Mouse (Mus musculus) limb, embryonic 13.5 days (tissue): ENCODE measurements at regions not wholly inside any gene's neighbourhood (a gene's known extent, or its start where the extent isn't known, plus 50 kb on each side); places are given as distances from the start of the nearest gene placed in this dataset.

Experiments
- ATAC-seq: fragments of 200-750 bp; cut with Nextera tagmentation; 2 replicates; pipeline ENCODE4 v1.8.0; 2017; ENCODE audit warnings: low read depth, moderate number of reproducible peaks, moderate TSS enrichment; ENCODE audit not compliant: low FRiP score
- H3K27ac ChIP-seq: fragments of 300-500 bp; sonication (generic); 2 replicates; pipeline ENCODE4 v1.5.1; 2015; ENCODE audit warnings: inconsistent platforms, mild to moderate bottlenecking, moderate library complexity
- H3K27me3 ChIP-seq: fragments of 300-500 bp; sonication (generic); 2 replicates; pipeline ENCODE4 v1.6.1; 2015; ENCODE audit warnings: mild to moderate bottlenecking, inconsistent platforms
- H3K36me3 ChIP-seq: fragments of 300-500 bp; sonication (generic); 2 replicates; pipeline ENCODE4 v1.6.1; 2015; ENCODE audit warnings: inconsistent platforms, mild to moderate bottlenecking, moderate library complexity
- H3K4me1 ChIP-seq: fragments of 300-500 bp; sonication (generic); 2 replicates; pipeline ENCODE4 v1.6.1; 2015; ENCODE audit warnings: inconsistent platforms
- H3K4me2 ChIP-seq: fragments of 300-500 bp; sonication (generic); replicated peaks from 2 replicates; pipeline ENCODE4 v1.6.1; 2015; ENCODE audit warnings: inconsistent platforms, mild to moderate bottlenecking, moderate library complexity
- H3K4me3 ChIP-seq: fragments of 300-500 bp; sonication (generic); 2 replicates; pipeline ENCODE4 v1.5.1; 2015; ENCODE audit warnings: moderate library complexity, mild to moderate bottlenecking, inconsistent platforms
- H3K9ac ChIP-seq: fragments of 300-500 bp; sonication (generic); 2 replicates; pipeline ENCODE4 v1.6.1; 2015; ENCODE audit warnings: mild to moderate bottlenecking, inconsistent platforms
- H3K9me3 ChIP-seq: fragments of 300-500 bp; sonication (generic); 2 replicates; pipeline ENCODE4 v1.6.1; 2016; ENCODE audit warnings: inconsistent platforms
- WGBS: fragments of 180-500 bp; shearing (Covaris S2); methylation state at CpG from one replicate; pipeline ENCODE4 v1.1.7; 2015; 5-methylcytosine and 5-hydroxymethylcytosine counted together

GRCm38 (mm10) chr14:25067435-25067834, 391.6 kb upstream of the Zmiz1 start:
- no peaks in the 10 kb centered on the region for H3K27me3 ChIP-seq
- no peaks in the 10 kb centered on the region for H3K9me3 ChIP-seq
- H3K4me3 ChIP-seq: no peak overlapping the region
- H3K36me3 ChIP-seq: no peaks in the 10 kb centered on the region
- H3K4me1 ChIP-seq: peaks cover 73% of the 10 kb centered on the region
- peak overlapping the region; percentile 11; the same call in 1 of the 2 replicates for H3K27ac ChIP-seq
- 0 out of 2 replicates have a peak overlapping the region, but pooled peaks have one; percentile 0 for H3K9ac ChIP-seq
- no peak for ATAC-seq
- no peak overlapping the region for H3K4me2 ChIP-seq
- 54% methylated on average over 5 of the region's 5 CpGs for WGBS

- Histone ChIP-seq H3K4me2 (no peak overlapping the region), H3K36me3 (no peaks in the 10 kb centered on the region), H3K9me3 (no peaks in the 10 kb centered on the region), H3K4me1 (peaks cover 65% of the 10 kb centered on the region), H3K9ac (no peak overlapping the region), H3K27ac (no peak overlapping the region; the same call in 1 of the 2 replicates), H3K4me3 (no peak overlapping the region), H3K27me3 (no peaks in the 10 kb centered on the region)
- 32% methylated on average over 8 of the region's 8 CpGs for WGBS
- ATAC-seq: no peak
Observed at GRCm38 (mm10) chr14:25068430-25068829, 390.6 kb upstream of the Zmiz1 start.

DNA sequence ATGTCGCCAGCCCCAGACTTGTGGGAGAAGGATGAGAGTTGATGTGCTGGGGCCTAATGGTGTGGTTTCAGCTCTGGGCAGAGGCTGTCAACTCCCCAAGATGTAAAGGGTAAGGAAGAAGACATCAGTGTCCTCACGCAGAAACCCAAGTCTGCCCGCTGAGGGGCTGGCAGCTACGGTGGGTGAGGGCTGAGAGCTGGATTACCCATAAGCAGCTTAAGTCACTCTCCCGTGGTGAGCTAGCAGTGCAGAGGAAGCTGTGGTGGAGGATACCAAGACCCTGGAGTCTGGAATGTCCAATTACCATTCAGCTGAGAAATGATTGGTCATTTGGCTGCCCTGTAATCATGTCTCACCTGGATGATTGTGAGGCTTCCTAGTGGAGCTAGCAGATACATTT, 385.8 kb upstream of the Zmiz1 start:
- no peak overlapping the region for H3K27ac ChIP-seq
- no peak overlapping the region for H3K4me3 ChIP-seq
- H3K4me2 ChIP-seq: no peak overlapping the region
- H3K36me3 ChIP-seq: no peaks in the 10 kb centered on the region
- no peaks in the 10 kb centered on the region for H3K27me3 ChIP-seq
- no peak overlapping the region for H3K9ac ChIP-seq
- ATAC-seq: no peak
- peaks cover 26% of the 10 kb centered on the region for H3K4me1 ChIP-seq
- WGBS: 70% methylated on average over 5 of the region's 5 CpGs
- H3K9me3 ChIP-seq: no peaks in the 10 kb centered on the region

DNA sequence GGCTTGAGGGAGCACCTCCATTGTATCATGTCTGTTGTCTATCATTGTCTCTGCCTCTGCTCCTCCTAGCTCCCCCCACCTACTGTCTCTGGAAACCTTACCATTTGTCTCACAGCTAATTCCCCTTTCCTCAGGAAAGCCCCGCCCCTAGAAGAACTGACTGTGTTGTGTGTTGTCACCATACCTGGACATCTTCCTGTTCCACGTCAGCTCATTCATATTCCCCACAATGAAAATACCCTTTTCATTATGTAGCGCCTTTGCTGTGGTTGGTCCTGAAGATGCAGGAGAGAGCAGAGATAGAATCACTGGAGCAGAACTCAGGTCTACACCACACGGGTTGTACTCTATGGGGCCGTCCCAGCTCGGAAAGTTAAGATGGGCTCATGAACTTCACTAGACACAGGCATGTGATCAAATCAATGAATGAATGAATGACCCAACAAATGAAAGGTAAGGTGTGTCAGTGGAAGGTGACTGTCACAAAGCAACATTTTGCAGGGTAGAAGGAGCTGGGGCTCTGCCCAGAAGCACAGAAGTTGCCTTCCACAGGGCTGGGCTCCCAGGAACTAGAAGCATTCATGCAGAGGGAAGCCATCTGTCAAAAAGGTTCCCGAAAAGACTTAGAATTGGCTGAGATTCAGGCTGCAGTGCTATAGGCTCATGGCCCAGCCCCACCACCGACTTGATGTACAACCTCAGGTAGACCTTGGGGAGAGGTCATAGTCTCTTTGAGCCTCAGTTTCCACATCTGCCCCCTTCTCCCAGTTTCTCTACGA, 384.8 kb upstream of the Zmiz1 start:
- 87% methylated on average over 9 of the region's 9 CpGs for WGBS

GRCm38 (mm10) chr14:25074891-25075290, 384.1 kb upstream of the Zmiz1 start:
- Histone ChIP-seq H3K4me3 (no peak overlapping the region), H3K4me2 (no peak overlapping the region), H3K9ac (no peak overlapping the region), H3K4me1 (peaks cover 12% of the 10 kb centered on the region; the same call in 1 of the 2 replicates), H3K27ac (no peak overlapping the region), H3K9me3 (no peaks in the 10 kb centered on the region), H3K27me3 (no peaks in the 10 kb centered on the region), H3K36me3 (no peaks in the 10 kb centered on the region)
- ATAC-seq: no peak
- WGBS: 92% methylated on average over 5 of the region's 5 CpGs

More for the DNA sequence above, 384.8 kb upstream of the Zmiz1 start:
- Histone ChIP-seq H3K4me2 (no peak overlapping the region), H3K36me3 (no peaks in the 10 kb centered on the region), H3K27me3 (no peaks in the 10 kb centered on the region), H3K9ac (no peak overlapping the region), H3K4me3 (no peak overlapping the region), H3K27ac (no peak overlapping the region), H3K9me3 (no peaks in the 10 kb centered on the region), H3K4me1 (peaks cover 19% of the 10 kb centered on the region)
- no peak for ATAC-seq

DNA sequence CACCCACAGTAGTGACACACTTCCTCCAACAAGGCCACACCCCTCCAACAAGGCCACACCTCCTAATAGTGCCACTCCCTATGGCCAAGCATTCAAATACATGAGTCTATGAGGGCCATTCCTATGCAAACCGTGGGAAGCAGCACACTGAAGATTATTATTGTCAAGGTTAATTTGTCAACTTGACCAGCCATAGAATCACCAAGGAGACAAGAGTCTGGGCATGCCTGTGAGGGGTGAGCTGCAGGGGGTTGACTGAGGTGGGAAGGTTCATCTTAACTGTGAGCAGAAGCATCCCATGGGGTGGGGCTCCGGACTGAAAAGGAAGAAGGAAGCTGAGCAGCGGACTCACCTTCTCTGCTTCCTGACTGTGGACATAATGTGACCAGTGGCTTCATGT, 378.6 kb upstream of the Zmiz1 start:
- H3K36me3 ChIP-seq: no peaks in the 10 kb centered on the region
- no peak overlapping the region for H3K27ac ChIP-seq
- H3K9me3 ChIP-seq: no peaks in the 10 kb centered on the region; the same call in 1 of the 2 replicates
- no peak overlapping the region for H3K4me3 ChIP-seq
- ATAC-seq: no peak
- no peak overlapping the region for H3K9ac ChIP-seq
- peaks cover 5% of the 10 kb centered on the region; the same call in 1 of the 2 replicates for H3K4me1 ChIP-seq
- 82% methylated on average over 3 of the region's 3 CpGs for WGBS
- H3K27me3 ChIP-seq: no peaks in the 10 kb centered on the region
- H3K4me2 ChIP-seq: no peak overlapping the region

DNA sequence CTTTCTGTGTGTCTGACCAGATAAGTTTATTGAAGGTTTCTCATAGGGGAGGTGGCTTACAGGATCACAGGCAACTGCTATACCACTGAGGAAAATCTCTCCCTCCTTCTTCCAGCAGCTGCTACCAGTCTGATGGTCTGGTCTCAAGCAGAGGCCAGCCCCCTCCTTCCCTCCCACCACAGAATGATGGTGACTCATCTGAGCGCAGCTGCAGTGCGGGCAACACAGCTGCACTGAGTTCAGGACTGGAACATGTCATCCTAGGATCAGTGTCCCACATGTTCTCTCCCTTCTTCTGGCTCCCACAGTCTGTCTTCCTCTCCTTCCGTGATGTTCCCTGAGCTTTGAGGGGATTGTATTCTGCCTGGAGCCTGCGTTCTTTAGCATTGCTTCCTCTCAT, 375.1 kb upstream of the Zmiz1 start:
- Histone ChIP-seq H3K9ac (no peak overlapping the region), H3K27me3 (no peaks in the 10 kb centered on the region), H3K4me3 (no peak overlapping the region), H3K36me3 (no peaks in the 10 kb centered on the region), H3K9me3 (no peaks in the 10 kb centered on the region; the same call in 1 of the 2 replicates), H3K27ac (no peak overlapping the region), H3K4me2 (no peak overlapping the region), H3K4me1 (no peaks in the 10 kb centered on the region)
- 69% methylated on average over 4 of the region's 4 CpGs for WGBS
- no peak for ATAC-seq

DNA sequence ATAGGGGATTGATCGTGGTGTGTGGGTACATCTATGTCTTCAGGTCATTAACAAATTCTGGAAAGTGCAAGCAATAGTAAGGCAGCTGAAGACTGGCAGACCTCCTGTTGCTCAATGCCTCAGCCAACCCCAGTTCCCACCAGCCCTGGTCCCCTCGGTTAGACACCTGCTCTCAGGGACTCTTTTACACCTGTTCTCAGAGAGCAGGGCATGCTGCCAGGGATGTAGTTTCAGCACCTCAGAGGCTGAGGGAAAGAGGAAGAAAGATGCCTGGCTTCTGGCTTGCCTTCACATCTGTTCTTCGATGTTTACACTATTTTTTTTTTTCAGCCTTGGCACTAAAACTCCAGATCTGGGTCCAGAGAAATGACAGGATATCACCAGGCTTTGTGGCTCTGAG, 362.2 kb upstream of the Zmiz1 start:
- no peak for ATAC-seq
- 0 out of 2 replicates have a peak overlapping the region, but pooled peaks have one; percentile 11 for H3K27ac ChIP-seq
- no peaks in the 10 kb centered on the region for H3K27me3 ChIP-seq
- no peak overlapping the region for H3K4me2 ChIP-seq
- H3K9ac ChIP-seq: no peak overlapping the region
- no peak overlapping the region for H3K4me3 ChIP-seq
- peaks cover 6% of the 10 kb centered on the region; the same call in 1 of the 2 replicates for H3K9me3 ChIP-seq
- peaks cover 10% of the 10 kb centered on the region for H3K4me1 ChIP-seq
- no peaks in the 10 kb centered on the region for H3K36me3 ChIP-seq
- WGBS: 74% methylated on average over 3 of the region's 3 CpGs

- no peaks in the 10 kb centered on the region for H3K27me3 ChIP-seq
- no peaks in the 10 kb centered on the region for H3K36me3 ChIP-seq
- H3K4me3 ChIP-seq: no peak overlapping the region
- no peak overlapping the region for H3K9ac ChIP-seq
- H3K9me3 ChIP-seq: no peaks in the 10 kb centered on the region
- 28% methylated on average over 10 of the region's 10 CpGs for WGBS
- peak overlapping the region; percentile 82 for H3K27ac ChIP-seq
- no peak overlapping the region for H3K4me2 ChIP-seq
- peaks cover 51% of the 10 kb centered on the region for H3K4me1 ChIP-seq
- ATAC-seq: peak; percentile 80
Observed at GRCm38 (mm10) chr14:25105391-25105790, 353.6 kb upstream of the Zmiz1 start.

DNA sequence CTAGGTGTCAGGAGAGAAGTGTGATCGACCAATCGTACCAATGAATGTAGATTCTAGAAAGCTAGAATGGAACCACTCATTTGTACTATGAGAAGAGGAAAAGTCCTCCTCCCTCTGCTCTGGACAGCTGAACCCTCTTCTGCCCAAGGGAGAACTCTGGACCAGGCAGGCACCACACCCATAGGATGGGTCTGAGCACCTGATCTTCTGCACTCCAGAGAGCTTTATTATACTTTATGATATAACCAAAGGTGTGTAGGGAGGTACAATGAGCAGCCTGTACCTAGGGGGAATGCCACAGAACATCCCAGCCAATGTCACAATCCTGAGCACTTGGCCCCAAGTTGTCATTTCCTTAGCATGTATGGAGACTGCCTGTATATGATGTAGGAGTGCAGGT, 352.5 kb upstream of the Zmiz1 start:
- Histone ChIP-seq H3K9me3 (no peaks in the 10 kb centered on the region), H3K4me2 (no peak overlapping the region), H3K36me3 (no peaks in the 10 kb centered on the region), H3K27me3 (no peaks in the 10 kb centered on the region), H3K4me3 (no peak overlapping the region), H3K9ac (no peak overlapping the region), H3K27ac (peak overlapping the region; percentile 82; the same call in 1 of the 2 replicates), H3K4me1 (peaks cover 51% of the 10 kb centered on the region)
- WGBS: 94% methylated on average over 2 of the region's 2 CpGs
- no peak for ATAC-seq

GRCm38 (mm10) chr14:25108101-25108652, 350.8 kb upstream of the Zmiz1 start:
- peaks cover 57% of the 10 kb centered on the region for H3K4me1 ChIP-seq
- H3K27ac ChIP-seq: peak overlapping the region; percentile 66; the same call in 1 of the 2 replicates
- WGBS: 24% methylated on average over 17 of the region's 17 CpGs
- H3K27me3 ChIP-seq: no peaks in the 10 kb centered on the region
- peak overlapping the region; percentile 55 for H3K9ac ChIP-seq
- H3K36me3 ChIP-seq: no peaks in the 10 kb centered on the region
- H3K4me2 ChIP-seq: peak overlapping the region; percentile 28; the same call in 1 of the 2 replicates
- H3K9me3 ChIP-seq: no peaks in the 10 kb centered on the region
- no peak overlapping the region for H3K4me3 ChIP-seq
- no peak for ATAC-seq

DNA sequence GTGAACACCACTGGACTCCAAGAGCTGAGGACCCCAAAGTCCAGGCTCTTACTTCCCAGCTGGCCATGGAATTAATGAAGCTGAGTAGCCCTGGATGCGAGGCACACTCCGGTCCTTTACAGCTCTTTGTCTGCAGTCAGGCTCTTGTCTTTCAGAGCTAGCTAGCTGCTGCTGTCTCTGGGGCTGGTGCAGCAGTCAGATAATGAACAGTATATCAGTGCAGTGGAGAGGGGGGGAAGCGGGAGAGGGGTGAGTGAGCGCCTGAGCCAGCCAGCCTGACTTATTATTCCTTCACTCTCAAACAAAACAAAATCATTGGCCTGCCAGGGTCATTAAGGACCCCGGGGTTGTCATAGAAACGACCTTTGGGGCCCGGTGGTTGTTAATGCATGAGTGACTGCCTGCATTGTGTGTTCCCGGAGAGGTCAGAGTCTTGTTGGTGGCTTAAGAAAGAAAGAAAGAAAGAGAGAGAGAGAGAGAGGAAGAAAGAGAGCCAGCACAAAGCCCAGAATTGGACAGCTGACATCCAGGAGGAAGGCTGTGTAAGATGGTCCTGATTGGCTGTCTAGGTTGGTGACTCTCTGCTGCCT, 350.2 kb upstream of the Zmiz1 start:
- H3K9me3 ChIP-seq: no peaks in the 10 kb centered on the region
- H3K4me3 ChIP-seq: no peak overlapping the region
- peak; percentile 52 for ATAC-seq
- no peaks in the 10 kb centered on the region for H3K36me3 ChIP-seq
- H3K27ac ChIP-seq: peak overlapping the region; percentile 66; the same call in 1 of the 2 replicates
- H3K9ac ChIP-seq: peak overlapping the region; percentile 55; the same call in 1 of the 2 replicates
- H3K4me2 ChIP-seq: peak overlapping the region; percentile 28; the same call in 1 of the 2 replicates
- WGBS: 9% methylated on average over 8 of the region's 8 CpGs
- peaks cover 57% of the 10 kb centered on the region for H3K4me1 ChIP-seq
- H3K27me3 ChIP-seq: no peaks in the 10 kb centered on the region
